Mouse (Mus musculus) midbrain, embryonic 11.5 days (tissue): ENCODE data around the gene Rhof. TPM values are rescaled to one million over a fixed set of nuclear protein-coding genes. Genes with fewer than 3 reads are reported as not detected.

Experiments used
- ATAC-seq: fragments of 200-750 bp; cut with Nextera tagmentation; 2 replicates; pipeline ENCODE4 v1.8.0; 2017; ENCODE audit warnings: moderate TSS enrichment, moderate library complexity; ENCODE audit not compliant: low FRiP score
- DNase-seq: peaks from one replicate; pipeline ENCODE4 v3.0.0; 2015; ENCODE audit warnings: low spot score; ENCODE audit errors: missing footprints
- H3K27ac ChIP-seq: fragments of 300-500 bp; sonication (generic); 2 replicates; pipeline ENCODE4 v1.5.1; 2014; ENCODE audit warnings: low read depth, low read length
- H3K27me3 ChIP-seq: fragments of 300-500 bp; sonication (generic); 2 replicates; pipeline ENCODE4 v1.6.1; 2014; ENCODE audit warnings: mild to moderate bottlenecking, low read length, moderate library complexity, mixed read lengths; ENCODE audit not compliant: control insufficient read depth, insufficient read depth
- H3K36me3 ChIP-seq: fragments of 300-500 bp; sonication (generic); 2 replicates; pipeline ENCODE4 v1.6.1; 2014; ENCODE audit warnings: mild to moderate bottlenecking, low read length, moderate library complexity, mixed read lengths; ENCODE audit not compliant: control insufficient read depth, insufficient read depth
- H3K4me1 ChIP-seq: fragments of 300-500 bp; sonication (generic); 2 replicates; pipeline ENCODE4 v1.6.1; 2014; ENCODE audit warnings: low read length; ENCODE audit not compliant: control insufficient read depth, insufficient read depth
- H3K4me2 ChIP-seq: fragments of 300-500 bp; sonication (generic); 2 replicates; pipeline ENCODE4 v1.6.1; 2014; ENCODE audit warnings: mild to moderate bottlenecking, moderate library complexity
- H3K4me3 ChIP-seq: fragments of 300-500 bp; sonication (generic); 2 replicates; pipeline ENCODE4 v1.5.1; 2014; ENCODE audit warnings: low read depth, low read length
- H3K9ac ChIP-seq: fragments of 300-500 bp; sonication (generic); 2 replicates; pipeline ENCODE4 v1.6.1; 2014; ENCODE audit warnings: low read length
- H3K9me3 ChIP-seq: fragments of 300-500 bp; sonication (generic); 2 replicates; pipeline ENCODE4 v1.6.1; 2016; ENCODE audit warnings: low read length; ENCODE audit not compliant: control insufficient read depth
- WGBS: fragments of 180-500 bp; shearing (Covaris S2); extraction: QIAGEN DNeasy Blood & Tissue Kit; methylation state at CpG from one replicate; pipeline ENCODE4 v1.1.7; 2014; 5-methylcytosine and 5-hydroxymethylcytosine counted together
- polyA plus RNA-seq: library from polyadenylated mRNA; unstranded; fragments of >200 nt; fragmentation: Nextera tagmentation; extraction: Ambion mirVana; gene quantifications from 2 replicates; pipeline ENCODE4 v1.2.1, GENCODE M21; 2014

Gene Rhof
- polyA plus RNA-seq, 1 experiment from 2014 or later: 1.6 TPM

DNA sequence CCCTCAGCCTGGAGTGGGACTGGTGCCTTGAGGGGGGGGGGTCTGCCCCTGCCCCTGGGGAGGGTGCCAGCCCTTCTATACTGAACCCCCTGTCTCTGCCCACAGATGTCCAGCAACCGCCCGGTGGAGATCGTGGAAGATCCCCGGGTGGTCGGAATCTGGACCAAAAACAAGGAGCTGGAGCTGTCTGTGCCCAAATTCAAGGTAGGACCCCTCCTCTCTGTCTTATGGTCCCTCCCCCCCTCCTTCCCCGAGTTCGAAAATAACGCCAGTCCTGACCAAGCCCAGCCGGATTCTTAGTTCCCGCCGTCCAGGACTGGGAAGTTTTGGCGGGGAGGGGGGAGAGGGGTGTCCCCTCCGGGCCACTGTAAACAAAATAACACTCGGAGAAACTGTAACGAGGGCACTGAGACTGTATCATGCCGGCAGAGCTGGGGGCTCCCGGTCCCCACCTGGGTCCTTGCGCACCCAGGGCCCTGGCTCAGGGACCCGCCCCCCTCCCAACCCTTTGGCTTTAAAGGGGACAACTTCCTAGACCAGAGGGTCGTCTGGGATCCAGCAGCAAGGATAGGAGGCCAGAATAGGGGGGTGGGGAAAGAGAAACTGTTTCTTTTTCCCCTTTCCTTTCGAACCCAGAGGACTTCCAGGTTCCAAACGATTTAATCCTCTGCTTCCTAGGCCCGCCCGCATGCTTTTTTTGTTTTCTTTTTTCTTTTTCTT, 10.9 kb upstream of the Rhof start:
- peak overlapping the region; percentile 9; the same call in 1 of the 2 replicates for H3K27ac ChIP-seq
- peak overlapping the region; percentile 100 for H3K4me2 ChIP-seq
- DNase-seq (peak; percentile 94), ATAC-seq (no peak)
- no peaks in the 10 kb centered on the region for H3K9me3 ChIP-seq
- peaks cover 22% of the 10 kb centered on the region for H3K4me1 ChIP-seq
- peaks cover 10% of the 10 kb centered on the region for H3K36me3 ChIP-seq
- H3K27me3 ChIP-seq: no peaks in the 10 kb centered on the region
- H3K4me3 ChIP-seq: peak overlapping the region; percentile 95
- H3K9ac ChIP-seq: peak overlapping the region; percentile 99
- 1% methylated on average over 24 of the region's 24 CpGs for WGBS

DNA sequence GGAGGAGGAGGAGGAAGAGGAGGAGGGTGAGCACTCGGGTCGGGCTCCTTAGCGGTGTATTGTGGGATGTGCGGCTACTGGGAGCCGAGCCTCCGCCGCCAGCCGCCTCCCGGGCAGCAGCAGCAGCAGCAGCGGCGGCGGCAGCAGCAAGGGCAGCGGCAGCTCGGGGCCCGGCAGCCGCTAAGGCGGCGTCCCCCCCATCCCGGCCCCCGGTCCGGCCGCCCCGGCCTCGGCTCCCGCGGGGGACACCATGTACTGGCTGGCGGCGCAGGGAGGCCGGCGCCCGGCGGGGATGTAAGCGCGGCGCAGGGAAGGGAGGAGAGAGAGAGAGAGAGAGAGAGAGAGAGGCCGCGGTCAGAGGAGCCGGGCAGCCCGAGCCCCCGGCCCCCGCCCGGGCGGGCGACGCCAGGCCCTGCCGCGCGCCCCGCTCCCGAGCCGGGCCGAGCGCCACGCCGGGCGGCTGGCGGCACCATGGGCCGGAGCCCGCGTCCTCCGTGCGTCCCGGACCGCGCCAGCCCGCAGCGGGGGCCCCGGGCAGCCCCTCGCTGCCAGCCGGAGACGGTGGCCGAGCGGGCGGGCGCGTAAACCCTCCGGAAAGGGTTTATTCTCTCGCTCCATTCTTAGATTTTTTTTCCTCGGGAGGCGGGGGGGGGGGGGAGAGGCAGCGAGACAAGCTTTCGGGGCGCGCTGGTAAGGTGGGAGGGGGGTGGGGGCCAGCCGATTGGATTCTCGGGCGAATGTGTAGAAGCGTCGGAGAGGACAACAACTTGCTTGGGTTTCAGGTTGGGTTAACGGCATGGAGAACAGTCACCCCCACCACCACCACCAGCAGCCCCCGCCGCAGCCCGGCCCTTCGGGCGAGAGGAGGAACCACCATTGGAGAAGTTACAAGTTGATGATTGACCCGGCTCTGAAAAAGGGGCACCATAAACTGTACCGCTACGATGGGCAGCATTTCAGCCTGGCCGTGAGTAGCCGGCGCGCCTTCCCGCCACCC, 10.0 kb upstream of the Rhof start, which contains the start of gene Setd1b:
Gene Setd1b (plus strand): TSS at position 33 of the 997 bp plus-strand sequence.
- ATAC-seq: peak; percentile 31

GRCm38 (mm10) chr5:123141555-123142160, 9.2 kb upstream of the Rhof start:
- 0% methylated on average over 26 of the region's 38 CpGs for WGBS
- H3K4me3 ChIP-seq: peak overlapping the region; percentile 95

More for the DNA sequence above, 10.0 kb upstream of the Rhof start, which contains the start of gene Setd1b:
- H3K27me3 ChIP-seq: no peaks in the 10 kb centered on the region
- H3K9ac ChIP-seq: peak within 1 kb of the TSS; percentile 99
- DNase-seq: peak; percentile 97
- under 1% methylated on average over 50 of the region's 103 CpGs for WGBS
- H3K4me2 ChIP-seq: peak within 1 kb of the TSS; percentile 100
- H3K27ac ChIP-seq: peak within 1 kb of the TSS; percentile 100
- peak within 1 kb of the TSS; percentile 95 for H3K4me3 ChIP-seq
- peaks cover 3% of the 10 kb centered on the region for H3K36me3 ChIP-seq
- peaks cover 26% of the 10 kb centered on the region for H3K4me1 ChIP-seq
- no peaks in the 10 kb centered on the region for H3K9me3 ChIP-seq

DNA sequence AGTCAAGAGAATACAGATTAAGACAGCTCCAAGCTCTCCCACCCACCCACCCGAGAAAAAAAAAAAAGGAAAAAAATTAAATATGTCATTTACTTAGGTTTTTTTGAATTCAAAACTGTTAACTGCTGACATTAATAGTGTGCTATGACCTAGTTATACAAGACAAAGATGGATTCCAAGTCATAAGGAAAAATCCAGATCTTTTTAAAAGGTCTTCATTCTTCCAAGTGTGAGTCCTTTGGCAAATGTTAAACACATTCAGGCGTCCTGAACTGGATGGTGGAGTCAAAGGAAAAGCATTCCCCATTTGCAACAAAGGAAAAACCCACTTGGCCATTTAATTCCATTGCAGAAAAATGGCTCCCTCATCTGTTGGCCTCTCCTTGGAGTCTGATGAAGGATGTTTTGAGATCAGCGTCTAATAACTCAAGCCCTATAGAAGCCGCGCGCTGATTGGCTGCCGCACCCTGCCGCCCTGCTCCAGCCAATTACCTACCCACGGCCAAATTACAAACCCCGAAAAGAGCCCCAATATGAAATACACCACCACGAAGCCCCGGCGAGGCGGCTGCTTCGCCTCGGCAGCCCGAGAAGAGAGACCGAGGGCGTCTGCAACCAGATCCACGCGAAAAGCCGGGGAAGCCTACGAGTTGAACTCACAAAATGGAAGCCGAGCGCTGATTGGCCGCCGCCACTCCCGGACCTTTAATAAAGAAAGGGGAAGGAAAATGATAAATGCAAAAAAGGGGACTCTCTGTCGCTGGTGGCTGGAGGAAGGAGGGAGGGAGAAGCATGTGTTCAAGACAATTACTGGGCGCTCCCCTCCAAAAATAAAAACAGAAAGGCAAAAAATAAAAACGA, 8.4 kb upstream of the Rhof start:
- WGBS: under 1% methylated on average over 31 of the region's 31 CpGs
- Histone ChIP-seq H3K4me3 (peak overlapping the region; percentile 95), H3K9ac (peak overlapping the region; percentile 99), H3K4me1 (peaks cover 38% of the 10 kb centered on the region), H3K9me3 (no peaks in the 10 kb centered on the region), H3K36me3 (no peaks in the 10 kb centered on the region), H3K27ac (peak overlapping the region; percentile 100), H3K4me2 (peak overlapping the region; percentile 100), H3K27me3 (no peaks in the 10 kb centered on the region)
- ATAC-seq (peak; percentile 38), DNase-seq (peak; percentile 99)

More at GRCm38 (mm10) chr5:123141555-123142160, 9.2 kb upstream of the Rhof start:
- no peaks in the 10 kb centered on the region for H3K36me3 ChIP-seq
- no peaks in the 10 kb centered on the region for H3K27me3 ChIP-seq
- H3K9ac ChIP-seq: peak overlapping the region; percentile 99
- peak; percentile 6; the same call in 1 of the 2 replicates for ATAC-seq
- H3K4me1 ChIP-seq: peaks cover 34% of the 10 kb centered on the region
- peak overlapping the region; percentile 100 for H3K4me2 ChIP-seq
- peak; percentile 97 for DNase-seq
- no peaks in the 10 kb centered on the region for H3K9me3 ChIP-seq
- H3K27ac ChIP-seq: peak overlapping the region; percentile 100

DNA sequence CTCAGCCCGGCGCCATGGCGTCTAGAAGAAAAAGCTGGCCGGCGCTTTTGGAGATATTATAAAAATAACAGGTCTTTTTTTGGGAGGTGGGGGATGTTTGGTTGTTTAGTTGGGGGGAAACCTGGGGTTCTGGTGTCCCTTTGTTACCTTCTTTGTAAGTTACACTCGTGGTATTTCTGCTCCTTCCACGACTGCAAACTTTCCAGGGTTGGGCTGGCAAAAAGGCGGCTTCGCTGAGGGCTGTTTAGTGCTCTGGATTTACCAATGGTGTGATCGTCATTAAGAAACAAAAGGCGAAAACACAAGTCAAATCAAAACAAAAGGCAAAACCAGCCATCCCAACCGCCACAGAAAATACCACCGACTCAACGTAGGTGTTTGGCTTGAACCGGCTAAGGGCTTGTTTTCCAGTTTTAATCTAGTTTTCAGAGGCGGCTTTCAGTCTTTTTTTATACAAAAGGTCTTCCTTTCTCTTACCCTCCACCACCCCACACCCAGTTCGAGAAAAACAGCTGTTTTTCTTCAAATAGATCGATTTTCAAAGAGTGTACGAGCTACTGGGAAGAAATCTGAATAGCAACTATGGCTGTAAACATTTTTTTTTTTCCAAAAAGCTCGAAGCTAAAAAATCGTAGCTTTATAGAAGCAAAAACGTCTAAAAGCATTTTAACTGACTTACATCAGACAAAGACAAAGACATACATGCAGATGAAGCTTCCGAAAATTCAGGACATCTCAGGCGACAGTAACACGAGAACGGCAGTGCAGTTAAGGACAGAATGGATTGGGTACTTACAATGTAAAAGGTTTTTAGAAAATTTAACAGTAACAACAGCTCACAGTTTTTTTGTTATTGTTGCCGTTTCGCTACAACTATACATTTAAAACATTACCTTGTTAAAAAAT, 7.5 kb upstream of the Rhof start:
- DNase-seq: peak; percentile 98
- no peaks in the 10 kb centered on the region for H3K9me3 ChIP-seq
- WGBS: under 1% methylated on average over 28 of the region's 28 CpGs
- H3K4me2 ChIP-seq: peak overlapping the region; percentile 100
- H3K4me1 ChIP-seq: peaks cover 44% of the 10 kb centered on the region
- H3K9ac ChIP-seq: peak overlapping the region; percentile 100
- H3K4me3 ChIP-seq: peak overlapping the region; percentile 95
- H3K27me3 ChIP-seq: no peaks in the 10 kb centered on the region
- H3K36me3 ChIP-seq: peaks cover 1% of the 10 kb centered on the region; the same call in 1 of the 2 replicates
- ATAC-seq: no peak
- H3K27ac ChIP-seq: peak overlapping the region; percentile 100

- ATAC-seq: no peak
These were observed 6.6 kb upstream of the Rhof start for GRCm38 (mm10) chr5:123138953-123139721.

More at GRCm38 (mm10) chr5:123138953-123139721, 6.6 kb upstream of the Rhof start:
- peaks cover 3% of the 10 kb centered on the region; the same call in 1 of the 2 replicates for H3K36me3 ChIP-seq
- H3K9me3 ChIP-seq: no peaks in the 10 kb centered on the region
- peak overlapping the region; percentile 100 for H3K4me2 ChIP-seq
- DNase-seq: peak; percentile 98
- H3K9ac ChIP-seq: peak overlapping the region; percentile 100
- no peaks in the 10 kb centered on the region for H3K27me3 ChIP-seq
- peaks cover 44% of the 10 kb centered on the region for H3K4me1 ChIP-seq
- H3K4me3 ChIP-seq: peak overlapping the region; percentile 95
- under 1% methylated on average over 39 of the region's 39 CpGs for WGBS
- H3K27ac ChIP-seq: peak overlapping the region; percentile 100
